Mouse (Mus musculus) left cerebral cortex, postnatal 10 days (tissue): ENCODE measurements around the gene Arhgap28. TPM values are rescaled to one million over a fixed set of nuclear protein-coding genes. Genes with fewer than 3 reads are reported as not detected.

Experiments
- DNase-seq, 2 experiments: peaks; one replicate each; pipeline ENCODE4 v3.0.0; 2021 to 2022; ENCODE audit warnings: low spot score in 2 of 2, mixed read lengths in 1 of 2; ENCODE audit errors: extremely low spot score in 1 of 2
- intact Hi-C: fragments of 180-260 bp; cut with DNase I; formaldehyde crosslinking; loops from one replicate; pipeline ENCODE4 v1.15.1; 2025
- total RNA-seq, 2 experiments: library from RNA; stranded (reverse); gene quantifications; 2 replicates each; pipeline ENCODE4 v1.2.3; 2021

Arhgap28 gene
- total RNA-seq, 2 experiments from 2014 or later: 1.8 to 2.0 TPM

GRCm38 (mm10) chr17:67906236-67906635 lies 97.7 kb downstream of the Arhgap28 start:
- DNase-seq: no peak
- intact Hi-C loops: no loop called here

DNA sequence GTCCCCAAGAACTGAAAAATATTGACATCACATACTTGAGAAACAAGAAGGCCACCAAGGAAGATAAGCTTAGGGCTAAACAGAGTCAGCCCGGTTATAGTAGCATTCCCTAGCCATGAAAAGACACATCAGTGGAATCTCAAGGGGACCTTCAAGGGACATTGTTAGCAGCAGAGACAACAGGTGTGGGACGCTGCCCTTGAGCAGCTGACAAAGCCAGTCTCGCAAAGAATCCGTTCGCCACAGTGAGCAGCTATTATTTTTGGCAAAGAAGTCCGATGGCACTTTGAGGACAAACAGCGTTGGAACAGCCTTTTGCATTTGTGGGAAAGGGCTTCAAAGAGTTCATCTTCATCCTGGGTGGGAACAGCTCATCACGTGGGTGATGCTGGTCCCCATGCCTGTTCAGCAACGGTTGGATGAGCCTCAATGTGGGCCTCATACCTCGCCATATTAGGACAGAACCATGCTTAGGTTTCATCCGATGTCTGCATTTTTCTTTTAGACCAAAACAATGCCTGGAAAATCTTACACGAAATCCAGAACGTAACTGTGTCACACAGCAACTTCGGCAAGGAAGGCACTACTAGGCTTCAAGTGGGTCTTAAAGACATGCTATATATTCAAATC lies 99.5 kb downstream of the Arhgap28 start:
- intact Hi-C loops: no loop called here
- no peak for DNase-seq

DNA sequence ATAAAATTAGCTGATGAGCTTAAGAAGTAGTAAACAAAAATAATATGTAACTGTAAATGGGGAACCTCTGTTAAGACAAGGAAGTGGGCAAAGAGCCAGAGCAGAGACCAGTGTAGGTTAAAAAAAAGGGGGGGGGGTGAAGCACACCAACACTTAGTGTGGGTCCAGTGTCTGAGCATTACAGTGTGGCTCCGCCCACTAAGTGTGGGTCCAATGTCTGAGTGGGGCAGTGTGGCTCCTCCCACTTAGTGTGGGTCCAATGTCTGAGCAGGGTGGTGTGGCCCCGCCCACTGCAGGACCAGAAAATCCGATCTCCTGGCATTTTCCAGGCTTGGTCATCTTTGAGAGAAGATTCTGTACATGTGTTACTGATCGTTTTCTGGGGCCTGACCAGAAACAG lies 101.1 kb downstream of the Arhgap28 start:
- intact Hi-C loops: no loop called here
- no peak for DNase-seq

DNA sequence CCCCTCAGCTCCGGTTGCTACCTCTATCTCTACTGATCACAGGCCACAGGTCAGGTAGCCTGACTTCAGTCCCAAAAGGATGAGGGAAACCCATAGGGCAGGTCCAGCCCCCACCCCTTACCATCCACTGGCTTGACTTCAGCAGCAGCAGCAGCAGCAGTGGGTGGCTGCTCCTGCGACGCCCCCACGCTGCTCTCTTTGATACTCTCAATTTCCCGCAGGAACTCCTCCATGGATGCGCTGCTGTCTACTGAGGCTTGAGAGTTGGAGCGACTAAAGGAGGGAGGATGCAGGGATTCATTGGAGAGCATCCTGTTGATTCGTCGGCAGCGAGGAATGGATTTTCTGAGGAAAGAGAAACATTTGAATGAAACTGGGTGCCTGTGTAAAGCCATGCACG lies 102.8 kb downstream of the Arhgap28 start:
- no peak for DNase-seq
- intact Hi-C loops: no loop called here

GRCm38 (mm10) chr17:67899376-67899775 lies 104.5 kb downstream of the Arhgap28 start:
- no peak for DNase-seq
- intact Hi-C loops: no loop called here

- intact Hi-C loops: no loop called here
Observed at GRCm38 (mm10) chr17:67896413-67896812, 107.5 kb downstream of the Arhgap28 start.

DNA sequence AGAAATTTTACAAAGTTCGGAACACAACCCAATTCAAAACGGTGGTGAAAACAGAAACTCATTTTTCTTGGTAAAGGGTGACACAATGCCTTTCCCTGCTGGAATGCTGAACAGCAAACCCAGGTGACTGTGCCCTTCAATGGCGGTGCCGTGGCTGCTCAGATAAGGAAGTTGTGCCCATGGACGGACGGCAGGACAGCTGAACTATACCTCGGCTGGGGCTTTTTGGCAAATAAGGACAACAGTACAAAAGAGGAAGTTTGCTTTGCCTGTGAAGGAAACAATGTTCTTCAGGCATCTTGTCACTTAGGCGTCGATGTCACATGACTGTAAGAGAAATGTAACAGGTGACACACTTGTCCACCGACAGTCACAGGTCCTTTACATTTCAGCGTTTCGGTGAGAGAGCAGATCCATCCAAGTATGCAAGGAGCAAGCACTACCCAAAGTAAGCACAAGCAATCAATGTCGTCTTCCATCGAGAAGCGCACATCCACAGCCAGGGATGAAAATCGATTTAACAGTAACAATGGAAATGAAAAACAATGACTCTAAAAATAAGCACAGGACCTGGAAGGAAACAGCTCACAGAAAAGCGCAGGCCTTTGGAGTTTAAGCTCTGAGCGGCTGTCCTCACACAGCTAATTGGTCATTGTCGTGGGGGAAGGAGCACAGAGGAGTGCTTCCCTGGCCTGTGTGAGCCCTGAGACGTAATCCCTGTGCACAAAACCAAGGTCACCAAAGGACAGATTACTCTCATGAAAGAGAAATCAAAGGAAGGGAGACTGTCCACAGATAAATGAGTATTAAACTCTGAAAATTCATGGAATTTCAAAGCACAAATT lies 114.2 kb downstream of the Arhgap28 start:
- intact Hi-C loops: no loop called here
- no peak for DNase-seq

More at GRCm38 (mm10) chr17:67896413-67896812, 107.5 kb downstream of the Arhgap28 start:
- DNase-seq: no peak

GRCm38 (mm10) chr17:67888081-67888480 lies 115.8 kb downstream of the Arhgap28 start:
- no peak for DNase-seq
- intact Hi-C loops: no loop called here

DNA sequence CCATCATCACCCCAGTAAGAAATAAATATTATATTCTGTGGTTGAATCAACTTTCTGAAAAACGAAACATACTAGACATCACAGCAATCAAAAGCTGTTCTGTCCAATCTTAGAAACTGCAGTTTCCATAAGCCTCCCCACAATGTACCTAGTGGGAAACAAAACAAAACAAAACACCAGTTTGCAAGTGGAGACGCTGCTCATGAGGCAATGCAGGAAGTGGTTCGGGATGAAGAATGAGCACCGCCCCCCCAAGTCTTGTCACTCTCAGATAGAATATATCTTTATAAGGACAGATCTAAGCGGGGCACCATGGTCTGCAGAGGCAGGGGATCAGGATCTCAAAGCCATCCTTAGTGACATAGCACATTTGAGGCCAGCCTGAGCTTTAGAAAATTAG lies 117.6 kb downstream of the Arhgap28 start:
- intact Hi-C loops: no loop called here

GRCm38 (mm10) chr17:67877599-67877998 lies 126.3 kb downstream of the Arhgap28 start:
- intact Hi-C loops: no loop called here
- DNase-seq: no peak

More for the DNA sequence above, 117.6 kb downstream of the Arhgap28 start:
- no peak for DNase-seq

DNA sequence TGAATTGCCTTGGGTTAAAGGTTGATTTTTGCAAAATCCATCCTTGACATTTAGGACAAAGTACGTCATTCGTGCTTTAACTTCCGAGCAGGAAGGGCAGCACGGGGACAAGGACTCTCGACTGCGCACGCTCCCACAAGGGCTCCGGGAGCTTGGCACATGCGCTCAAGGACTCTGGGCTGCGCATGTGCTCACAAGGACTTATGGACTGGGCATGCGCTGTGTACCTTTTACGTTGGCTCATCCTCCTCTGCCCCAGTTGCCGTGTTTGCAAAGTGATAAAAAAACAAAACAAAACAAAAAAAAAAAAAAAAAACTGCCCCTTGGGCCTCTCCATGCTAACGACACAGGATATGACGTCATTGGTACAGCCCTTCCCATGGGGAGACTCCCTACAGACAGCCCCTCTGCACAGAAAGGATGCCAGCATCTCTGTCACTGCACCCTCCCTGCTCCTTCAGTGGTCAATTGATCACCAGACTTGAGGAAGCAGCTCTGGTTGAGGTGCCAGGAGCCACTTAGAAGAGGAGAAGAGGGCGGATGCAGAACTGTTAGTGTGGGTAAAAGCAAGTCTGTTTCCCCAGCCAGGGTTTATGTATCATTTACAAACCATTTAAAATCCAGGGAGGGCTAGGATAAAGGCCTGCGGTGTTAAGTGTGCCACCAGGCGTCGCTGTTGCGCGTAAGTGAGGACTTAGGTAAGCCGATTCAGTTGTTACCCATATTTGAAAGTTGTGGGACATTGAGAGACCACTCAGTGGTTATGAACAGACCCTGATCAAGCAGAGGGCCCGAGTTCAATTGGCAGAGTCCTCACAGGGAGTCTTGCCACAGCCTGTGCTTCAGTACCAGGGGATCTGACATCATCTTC lies 134.0 kb downstream of the Arhgap28 start:
- intact Hi-C loops: loop anchor here (5.0 to 10.0 kb wide), 2 partner anchors 297 to 1235 kb away; no protein-coding TSS in a partner anchor
- peak; percentile 62 to 81 for DNase-seq

- intact Hi-C loops: loop anchor here (5.0 to 10.0 kb wide), 2 partner anchors 301 to 1238 kb away; no protein-coding TSS in a partner anchor
- DNase-seq: no peak
Observed at GRCm38 (mm10) chr17:67866541-67867241, 137.2 kb downstream of the Arhgap28 start.

DNA sequence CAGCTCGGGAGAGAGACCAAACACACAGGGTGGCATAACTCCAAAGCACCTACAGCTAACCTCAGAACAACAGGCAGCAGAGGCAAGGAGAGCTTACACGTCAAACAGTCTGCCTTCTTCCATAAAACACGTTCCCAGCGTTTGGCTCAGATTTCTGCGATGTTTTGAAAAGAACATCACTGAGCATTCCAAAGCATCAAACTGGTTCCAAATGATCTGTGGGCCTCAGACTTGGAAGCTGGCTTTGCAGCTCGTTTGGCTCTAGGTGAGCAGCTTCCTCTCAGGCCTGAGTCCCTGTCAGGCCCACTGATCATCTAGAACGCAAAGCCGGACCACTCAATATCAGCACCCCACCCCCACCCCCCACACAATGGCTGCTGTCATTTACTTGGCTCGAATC lies 137.9 kb downstream of the Arhgap28 start:
- no peak for DNase-seq
- intact Hi-C loops: loop anchor here (5.0 to 10.0 kb wide), 2 partner anchors 301 to 1239 kb away; no protein-coding TSS in a partner anchor

DNA sequence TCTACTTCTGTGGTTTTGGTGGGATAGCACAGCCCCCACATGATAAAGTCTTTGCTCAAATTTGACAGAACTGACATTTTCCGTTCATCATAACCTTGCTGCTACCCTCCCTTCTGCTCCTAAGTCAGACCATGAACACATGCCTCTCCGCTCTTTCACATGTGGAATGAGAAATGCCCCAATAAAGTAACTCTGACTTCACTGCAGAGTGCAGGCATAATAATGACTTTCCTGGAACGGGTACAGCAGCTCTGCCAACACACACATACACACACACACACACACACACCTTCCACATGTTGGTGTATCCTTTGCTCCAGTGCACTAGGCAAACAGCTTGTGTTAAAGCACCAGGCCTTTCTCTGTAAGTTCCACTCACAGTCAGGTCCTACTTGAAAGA lies 139.0 kb downstream of the Arhgap28 start:
- no peak for DNase-seq
- intact Hi-C loops: loop anchor here (5.0 to 10.0 kb wide), 3 partner anchors 302 to 1240 kb away; no protein-coding TSS in a partner anchor

- no peak for DNase-seq
- intact Hi-C loops: loop anchor here (5.0 to 10.0 kb wide), 2 partner anchors 1008 to 1240 kb away; no protein-coding TSS in a partner anchor
Observed at GRCm38 (mm10) chr17:67864363-67864762, 139.6 kb downstream of the Arhgap28 start.

- DNase-seq: peak; percentile 54 to 64
- intact Hi-C loops: loop anchor here (5.0 to 10.0 kb wide), 2 partner anchors 1010 to 1243 kb away; no protein-coding TSS in a partner anchor
Observed at GRCm38 (mm10) chr17:67861744-67862535, 142.0 kb downstream of the Arhgap28 start.

GRCm38 (mm10) chr17:67861080-67861630 lies 142.8 kb downstream of the Arhgap28 start:
- intact Hi-C loops: loop anchor here (5.0 to 10.0 kb wide), 2 partner anchors 1011 to 1244 kb away; no protein-coding TSS in a partner anchor
- no peak for DNase-seq
